Mouse (Mus musculus) heart, adult 8-10 months (tissue): ENCODE measurements around the gene Scn3b. TPM values are rescaled to one million over a fixed set of nuclear protein-coding genes. Genes with fewer than 3 reads are reported as not detected.

ENCODE experiments used
- DNase-seq: peaks from one replicate; pipeline ENCODE4 v3.0.0; 2022; ENCODE audit warnings: low spot score
- total RNA-seq, 4 experiments: library from RNA; stranded (reverse); gene quantifications; 2 replicates each; pipeline ENCODE4 v1.2.4; 2022

Gene Scn3b
- total RNA-seq, 4 experiments from 2014 or later: 0.57 to 1.4 (median 0.74) TPM

DNA sequence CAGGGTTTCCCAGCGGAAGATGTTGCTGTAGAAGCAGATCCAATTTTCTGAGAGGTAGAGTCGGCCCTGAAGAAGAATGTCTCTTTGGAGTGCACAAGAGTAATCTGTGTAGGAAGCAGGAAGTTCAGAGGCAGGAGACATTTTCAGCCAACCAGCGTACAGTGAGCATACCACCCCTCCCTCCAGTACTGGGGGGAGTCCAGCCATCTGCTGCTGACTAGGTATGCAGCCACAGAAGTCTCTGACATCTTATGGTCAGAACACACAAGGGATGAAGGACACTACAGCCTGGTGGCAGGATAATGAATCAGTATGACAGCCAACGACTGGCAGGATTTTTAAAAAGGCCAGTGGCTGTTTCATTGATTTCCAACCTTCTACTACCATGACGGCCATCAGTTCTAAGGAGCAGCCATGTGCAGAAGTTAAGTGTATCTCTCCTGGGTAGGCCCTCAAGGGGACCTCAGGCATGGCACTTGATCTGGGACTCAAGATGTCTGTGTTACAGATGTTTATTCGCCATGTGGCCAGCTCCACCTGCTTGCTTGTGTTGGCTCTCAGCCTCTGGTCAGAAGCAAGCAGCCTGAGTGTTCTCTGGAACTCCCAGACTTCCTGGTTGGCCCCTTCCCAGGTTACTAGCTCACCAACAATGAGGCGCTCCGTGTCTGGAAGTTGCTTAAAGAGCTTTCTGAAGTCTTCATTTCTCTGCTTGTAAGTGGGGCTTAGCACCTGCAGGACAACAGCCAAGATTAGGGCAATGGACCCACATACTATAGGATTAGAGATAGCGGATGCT lies 48.0 kb downstream of the Scn3b start:
- peak; percentile 68 for DNase-seq

DNA sequence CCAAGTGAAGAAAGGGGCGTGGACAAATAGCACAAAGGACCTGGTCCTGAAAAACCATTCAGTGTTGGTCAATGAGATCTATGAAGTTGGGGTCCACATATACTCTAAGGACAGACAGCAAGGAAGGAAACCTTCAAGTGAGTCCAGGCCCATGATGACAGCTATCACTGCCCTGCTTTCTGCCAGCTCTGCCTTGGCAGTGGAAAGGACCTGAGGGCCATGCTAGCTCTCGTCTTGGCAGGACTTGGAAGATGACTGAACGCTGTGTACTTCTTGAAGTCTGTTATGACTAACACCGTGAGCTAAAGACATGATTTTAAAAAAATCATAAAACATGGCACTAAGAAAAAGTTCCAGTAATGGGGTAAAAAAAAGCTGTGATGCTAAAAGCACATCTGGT lies 48.7 kb downstream of the Scn3b start:
- no peak for DNase-seq

GRCm38 (mm10) chr9:40318771-40319170 lies 49.8 kb downstream of the Scn3b start:
- DNase-seq: no peak

DNA sequence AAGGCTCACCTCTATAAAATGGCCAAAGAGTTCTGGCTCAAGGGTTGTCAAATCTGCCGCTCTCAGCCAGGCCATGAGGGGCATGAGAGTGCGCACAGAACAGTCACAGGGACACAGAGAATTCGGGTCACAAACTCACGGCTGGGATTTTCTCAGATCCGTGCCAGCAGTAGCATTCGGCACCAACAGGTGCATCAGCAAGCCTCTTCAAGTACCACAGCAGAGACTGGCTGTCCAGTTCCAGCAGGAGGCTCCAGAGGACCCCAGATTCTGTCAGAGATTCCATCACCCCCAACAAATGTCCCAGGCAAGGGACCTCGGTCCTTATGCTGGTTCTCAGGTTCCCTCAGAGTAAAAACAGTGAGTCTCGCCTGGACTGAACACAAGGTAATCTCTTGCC lies 51.4 kb downstream of the Scn3b start:
- DNase-seq: no peak

DNA sequence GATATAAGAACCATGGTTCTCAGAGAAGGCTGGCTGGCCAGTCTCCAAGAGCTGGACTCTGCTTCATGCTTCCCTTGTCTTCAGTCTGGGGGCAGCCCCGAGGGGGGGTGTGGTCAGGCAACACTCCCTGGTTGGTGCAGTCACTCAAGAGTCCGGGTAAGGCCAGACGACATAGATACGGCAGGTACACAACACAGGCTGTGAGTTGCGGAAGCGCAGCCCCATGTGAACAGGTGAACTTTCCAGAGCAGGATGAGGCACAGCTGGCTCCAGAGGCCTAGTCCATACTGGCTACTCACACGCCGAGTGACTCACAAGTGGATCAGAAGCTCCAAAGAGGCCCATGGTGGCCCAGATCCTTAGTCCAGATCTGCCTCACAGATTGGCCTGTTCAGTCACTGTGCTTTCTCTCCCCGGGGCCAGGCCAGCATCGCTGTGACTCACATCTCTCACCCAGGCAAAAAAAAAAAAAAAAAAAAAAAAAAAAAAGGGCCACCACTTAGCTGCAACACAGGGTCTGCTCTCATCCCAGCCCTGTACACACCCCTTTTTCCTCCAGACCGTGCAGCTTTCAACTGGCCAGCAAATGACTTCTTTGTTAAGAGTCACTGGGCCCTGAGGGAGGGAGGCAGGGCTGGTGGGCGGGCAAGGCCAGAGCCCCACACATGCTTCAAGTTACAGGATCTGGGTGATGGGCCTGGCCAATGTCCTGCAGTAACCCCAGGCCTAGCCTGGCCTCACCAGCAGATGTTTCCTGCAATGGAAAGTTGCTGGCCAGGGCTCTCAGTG lies 52.1 kb downstream of the Scn3b start:
- DNase-seq: peak; percentile 91

- DNase-seq: no peak
These were observed 52.6 kb downstream of the Scn3b start for GRCm38 (mm10) chr9:40321668-40322003.

DNA sequence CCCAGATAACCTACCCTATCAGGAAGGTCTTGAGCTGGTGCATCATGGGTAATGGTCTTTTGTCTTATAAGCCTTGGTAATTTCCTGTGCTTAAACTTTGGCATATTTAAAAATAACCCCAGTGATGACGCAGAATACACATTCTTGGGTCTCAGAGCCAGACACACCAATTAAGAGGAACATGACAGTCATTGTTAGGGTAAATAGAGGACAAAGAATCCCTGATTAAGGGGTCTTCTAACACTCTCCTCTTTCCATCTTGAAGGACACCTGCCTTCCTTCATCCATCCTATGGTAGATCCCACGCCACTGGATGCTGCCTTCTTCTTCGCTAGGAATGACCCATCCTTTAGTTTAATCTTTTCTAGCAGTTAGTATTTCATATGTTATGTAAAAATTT lies 53.4 kb downstream of the Scn3b start:
- DNase-seq: no peak

GRCm38 (mm10) chr9:40323171-40323570 lies 54.2 kb downstream of the Scn3b start:
- DNase-seq: no peak

GRCm38 (mm10) chr9:40323773-40324172 lies 54.8 kb downstream of the Scn3b start:
- DNase-seq: no peak

DNA sequence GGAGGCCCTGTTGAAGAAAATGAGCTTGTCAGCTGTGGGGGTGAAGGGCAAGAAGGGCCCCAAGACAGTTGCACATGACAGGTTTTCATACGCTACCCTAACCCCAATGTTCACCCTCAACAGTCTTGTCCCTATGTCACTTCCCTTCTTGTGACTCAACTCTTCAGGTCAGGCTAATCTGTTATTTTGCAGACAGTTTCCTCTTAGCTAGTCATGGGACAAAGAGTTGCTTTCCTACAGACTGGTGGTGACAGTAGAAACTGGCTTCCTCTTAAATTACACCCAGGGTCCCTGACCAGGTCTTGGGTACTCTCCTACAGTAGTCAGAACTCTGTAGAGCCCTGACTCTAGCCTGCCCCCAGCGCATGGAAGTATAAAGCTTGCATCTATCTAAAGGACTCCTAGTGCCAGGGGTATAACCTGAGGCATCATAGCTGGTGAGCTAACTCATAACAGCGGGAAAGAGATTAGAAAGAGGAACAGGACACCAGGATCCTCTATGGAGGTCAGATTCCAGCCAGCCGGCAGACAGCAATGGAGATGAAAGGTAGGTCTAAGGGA lies 55.3 kb downstream of the Scn3b start:
- DNase-seq: no peak

DNA sequence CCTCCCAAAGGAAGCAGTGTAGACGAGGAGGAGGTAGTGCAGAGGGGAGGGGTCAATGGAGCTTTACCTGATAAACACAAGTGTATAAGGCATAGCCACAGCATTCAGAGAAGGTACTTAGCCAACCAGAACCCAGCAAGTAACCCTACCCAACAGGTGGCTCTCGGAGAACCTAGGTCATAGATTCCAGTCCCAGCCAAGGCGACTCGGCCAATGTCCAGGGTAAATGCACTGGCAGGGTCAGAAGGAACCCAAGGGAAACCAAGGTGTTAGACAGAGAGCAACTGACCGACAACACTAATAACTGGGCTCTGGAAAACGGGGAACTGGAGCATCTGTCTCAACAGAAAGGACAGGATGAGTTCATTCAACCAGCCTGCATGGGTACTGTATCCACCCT lies 55.8 kb downstream of the Scn3b start:
- no peak for DNase-seq

DNA sequence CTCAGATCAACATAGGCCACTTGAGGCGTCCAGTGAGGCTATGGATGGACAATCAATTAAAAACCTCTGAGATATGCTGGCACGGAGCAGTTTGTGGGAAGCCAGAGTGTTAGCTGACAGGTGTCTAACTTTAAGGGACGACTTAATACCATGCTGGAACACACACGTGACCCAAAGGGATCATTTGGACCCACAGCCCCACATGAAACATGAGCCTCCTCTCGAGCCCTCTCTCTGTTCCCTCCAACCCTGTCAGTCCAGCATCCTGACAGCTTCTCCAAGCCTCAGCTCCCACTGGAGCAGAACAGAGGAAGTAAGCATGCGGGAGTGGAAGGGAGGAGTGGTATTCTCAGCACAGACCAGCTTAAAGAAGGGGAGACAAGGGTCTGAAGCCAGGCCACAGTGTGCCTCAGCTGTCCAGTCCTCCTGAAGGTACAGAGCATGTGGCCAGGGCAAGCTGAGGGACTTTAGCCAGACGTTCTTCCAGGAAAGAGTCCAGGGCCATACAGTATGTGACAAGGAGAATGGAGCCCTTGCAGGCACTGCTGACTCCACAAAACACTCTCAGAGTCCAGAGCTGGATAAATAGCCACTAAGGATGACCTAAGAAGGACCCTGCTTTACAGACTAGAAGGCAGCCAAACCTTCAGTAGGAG lies 57.4 kb downstream of the Scn3b start:
- DNase-seq: no peak

GRCm38 (mm10) chr9:40330609-40331382 lies 61.8 kb downstream of the Scn3b start:
- peak; percentile 91 for DNase-seq

DNA sequence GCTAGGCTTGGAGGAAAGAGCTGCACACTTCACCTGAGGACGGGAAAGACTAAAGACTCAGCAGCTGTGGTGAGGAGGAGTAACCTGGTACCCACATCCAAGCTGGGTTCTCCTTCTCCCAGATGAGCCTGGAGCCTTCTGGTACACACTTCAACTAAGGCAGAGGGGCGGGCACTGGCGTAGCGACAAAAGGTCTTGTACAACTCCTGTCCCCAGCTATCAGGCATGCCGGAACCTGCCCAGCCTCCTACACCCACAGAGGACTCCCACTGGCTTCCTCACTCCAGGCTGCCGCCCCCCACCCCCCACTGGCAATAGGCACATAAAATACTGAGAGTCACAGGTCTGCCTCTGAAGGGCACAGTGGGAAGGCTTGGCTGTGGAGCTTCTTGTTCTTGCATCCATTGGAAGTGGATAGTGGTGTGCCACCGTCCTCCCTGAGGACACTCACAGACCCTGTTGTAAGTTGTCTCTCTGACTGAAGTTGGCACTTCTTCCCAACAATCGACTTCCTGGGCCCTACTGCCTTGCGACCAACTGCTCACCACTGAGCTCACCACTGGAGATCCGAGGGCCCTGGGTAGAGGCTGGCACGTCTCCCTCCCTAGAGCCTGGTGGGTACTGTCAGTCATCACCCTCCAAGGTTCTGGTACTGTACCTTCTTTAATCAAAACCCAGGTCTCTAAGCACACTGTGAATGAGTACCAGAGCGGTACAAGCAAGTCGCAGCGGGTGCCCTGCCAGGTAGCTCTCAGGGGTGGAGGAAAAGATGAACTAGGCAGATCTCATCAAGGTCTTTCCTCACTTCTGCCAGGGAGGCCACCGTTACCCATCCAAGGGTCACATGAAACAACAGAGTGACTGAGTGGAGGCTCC lies 62.6 kb downstream of the Scn3b start:
- no peak for DNase-seq

GRCm38 (mm10) chr9:40332326-40332725 lies 63.3 kb downstream of the Scn3b start:
- DNase-seq: no peak

DNA sequence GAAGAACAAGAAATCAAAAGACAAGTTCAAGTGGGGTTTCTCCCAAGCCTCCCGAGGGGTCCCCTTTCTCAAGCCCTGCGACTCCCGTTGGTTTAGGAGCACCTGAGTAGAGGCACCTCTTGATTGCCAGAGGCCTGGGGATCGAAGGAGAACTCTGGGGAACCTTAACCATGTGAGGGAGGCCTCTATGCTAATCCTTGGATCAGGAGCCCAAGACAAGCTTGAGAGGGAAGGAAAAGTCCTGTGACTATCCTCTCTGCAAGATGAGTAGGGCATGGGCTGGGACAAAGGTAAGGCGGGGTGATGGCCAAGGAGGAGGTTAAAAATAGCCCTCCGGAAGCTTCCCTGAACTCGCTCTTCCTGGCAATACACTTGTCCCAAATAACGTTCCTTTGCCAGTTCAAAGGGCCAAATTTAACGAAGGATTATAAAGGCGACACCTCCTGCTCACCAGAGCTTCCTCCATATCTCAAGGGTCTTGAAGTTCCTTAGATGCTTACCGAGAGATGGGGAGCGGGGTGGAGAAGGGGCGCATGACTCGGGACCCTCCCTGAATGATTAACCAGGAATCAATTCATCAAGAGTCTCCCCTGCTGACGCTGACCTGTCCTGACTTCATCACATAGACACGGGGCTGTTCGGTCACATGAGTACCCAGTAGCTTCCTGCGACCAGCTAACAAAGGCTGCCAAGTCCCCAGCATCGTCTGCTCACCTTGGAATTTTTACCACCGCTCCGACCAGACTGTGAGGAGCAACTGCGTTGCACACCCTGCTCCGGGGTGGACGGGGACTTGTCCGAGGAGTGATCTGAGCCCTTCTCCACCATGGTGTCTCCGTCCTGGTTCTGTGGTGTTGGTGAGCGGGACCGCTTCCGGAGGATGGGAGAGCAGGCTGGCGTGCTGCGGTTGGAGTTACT lies 64.0 kb downstream of the Scn3b start:
- DNase-seq: no peak

DNA sequence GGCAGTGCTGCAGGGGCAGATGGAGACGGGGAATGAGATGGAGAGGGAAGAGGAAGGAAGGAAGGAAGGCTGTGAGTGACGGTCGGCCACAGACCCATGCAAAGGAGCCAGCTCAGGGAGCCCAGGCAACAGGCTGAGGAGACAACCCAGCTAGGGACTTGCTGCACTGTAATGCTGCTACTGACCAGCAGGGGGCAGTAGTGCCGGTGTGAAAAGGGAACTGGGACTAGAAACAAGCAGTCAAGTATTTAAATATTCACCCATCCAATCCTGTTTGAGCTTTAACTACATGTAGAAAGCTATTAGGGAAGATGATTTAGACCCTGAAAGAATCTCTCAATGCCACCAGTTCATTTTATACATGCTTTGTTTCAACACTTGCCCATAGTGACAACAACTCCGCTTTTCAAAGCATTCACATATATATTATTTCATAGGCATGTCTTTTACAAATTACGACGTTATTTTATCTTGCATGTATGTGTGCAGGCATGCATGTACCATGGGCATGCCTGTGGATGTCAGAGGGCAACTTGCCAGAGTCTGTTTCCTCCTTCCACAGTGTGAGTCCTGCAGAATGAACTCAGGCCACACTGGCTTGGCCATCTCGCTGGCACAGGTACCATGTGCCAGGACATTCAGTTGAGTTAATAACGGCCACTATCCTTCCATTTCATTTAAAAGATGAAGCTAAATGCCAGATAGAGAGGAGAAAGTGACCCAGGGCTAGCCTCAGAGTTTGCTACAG lies 64.8 kb downstream of the Scn3b start:
- peak; percentile 67 for DNase-seq

- DNase-seq: no peak
These were observed 65.6 kb downstream of the Scn3b start for GRCm38 (mm10) chr9:40334617-40335016.

DNA sequence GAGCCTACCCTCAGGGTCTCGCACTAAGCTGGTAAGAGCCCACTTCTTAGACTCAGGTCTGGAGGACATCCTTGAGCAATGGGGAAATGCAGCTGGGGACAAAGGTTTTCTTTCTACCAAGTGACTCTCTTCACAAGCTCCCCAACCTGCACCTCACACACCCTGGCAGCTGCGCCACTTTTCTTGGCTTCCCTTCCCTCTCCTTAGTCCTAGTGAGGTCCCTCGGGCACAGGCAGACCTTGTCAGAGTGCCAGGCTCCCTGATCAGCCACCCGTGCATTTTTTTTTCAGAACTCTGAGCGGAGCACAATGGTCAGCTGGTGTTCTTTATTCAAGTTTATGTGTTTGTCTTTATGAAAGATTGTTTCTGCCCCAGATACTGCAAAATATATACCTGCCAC lies 67.7 kb downstream of the Scn3b start:
- no peak for DNase-seq
